Mouse (Mus musculus): Measurements from ENCODE around the gene Epb41l4b.

Gene Epb41l4b

GRCm38 (mm10) chr4:57153068-57153835 lies 10.0 kb upstream of the Epb41l4b start:
- peak; percentile 96 for DNase-seq

GRCm38 (mm10) chr4:57148182-57148581 lies 4.9 kb upstream of the Epb41l4b start:
- no peak for DNase-seq

- peak; percentile 92 for DNase-seq
Observed at GRCm38 (mm10) chr4:57142374-57143025, 737 bp downstream of the Epb41l4b start.

- peak; percentile 94 for DNase-seq
Observed at GRCm38 (mm10) chr4:57141908-57142361, 1.3 kb downstream of the Epb41l4b start.

- DNase-seq, result no peak
Observed at GRCm38 (mm10) chr4:57140992-57141717, 2.1 kb downstream of the Epb41l4b start.

GRCm38 (mm10) chr4:57140200-57140799 lies 2.9 kb downstream of the Epb41l4b start:
- DNase-seq, result no peak

- DNase-seq, result peak; percentile 97
Observed at GRCm38 (mm10) chr4:57139433-57139832, 3.8 kb downstream of the Epb41l4b start.

- no peak for DNase-seq
Observed at GRCm38 (mm10) chr4:57138093-57138440, 5.2 kb downstream of the Epb41l4b start.

GRCm38 (mm10) chr4:57137371-57138092 lies 5.7 kb downstream of the Epb41l4b start:
- DNase-seq, result peak; percentile 87

GRCm38 (mm10) chr4:57135431-57135830 lies 7.8 kb downstream of the Epb41l4b start:
- no peak for DNase-seq

GRCm38 (mm10) chr4:57134554-57134953 lies 8.7 kb downstream of the Epb41l4b start:
- DNase-seq, result no peak

- peak; percentile 94 for DNase-seq
Observed at GRCm38 (mm10) chr4:57131839-57132238, 11.4 kb downstream of the Epb41l4b start.

- peak; percentile 87 for DNase-seq
Observed at GRCm38 (mm10) chr4:57129718-57130515, 13.3 kb downstream of the Epb41l4b start.

- no peak for DNase-seq
Observed at GRCm38 (mm10) chr4:57123003-57123402, 20.2 kb downstream of the Epb41l4b start.

- DNase-seq, result no peak
Observed at GRCm38 (mm10) chr4:57122166-57122565, 21.1 kb downstream of the Epb41l4b start.

GRCm38 (mm10) chr4:57120563-57120962 lies 22.7 kb downstream of the Epb41l4b start:
- DNase-seq, result no peak

GRCm38 (mm10) chr4:57119976-57120375 lies 23.3 kb downstream of the Epb41l4b start:
- DNase-seq, result no peak

- no peak for DNase-seq
Observed at GRCm38 (mm10) chr4:57118883-57119282, 24.4 kb downstream of the Epb41l4b start.

- DNase-seq, result no peak
Observed at GRCm38 (mm10) chr4:57116278-57116677, 27.0 kb downstream of the Epb41l4b start.

GRCm38 (mm10) chr4:57114617-57115592 lies 28.3 kb downstream of the Epb41l4b start:
- DNase-seq, result no peak
